Mouse (Mus musculus) limb, embryonic 12.5 days (tissue): Measurements from ENCODE around the gene Phf13. TPM values are rescaled to one million over a fixed set of nuclear protein-coding genes. Genes with fewer than 3 reads are reported as not detected.

Experiments used
- ATAC-seq: fragments of 200-750 bp; cut with Nextera tagmentation; 2 replicates; pipeline ENCODE4 v1.8.0; 2017; ENCODE audit warnings: low read depth, moderate TSS enrichment; ENCODE audit not compliant: insufficient number of reproducible peaks, insufficient read depth, low FRiP score, low TSS enrichment
- H3K27ac ChIP-seq: fragments of 300-500 bp; sonication (generic); 2 replicates; pipeline ENCODE4 v1.5.1; 2016; ENCODE audit warnings: mild to moderate bottlenecking, moderate library complexity
- H3K27me3 ChIP-seq: fragments of 300-500 bp; sonication (generic); 2 replicates; pipeline ENCODE4 v1.6.1; 2016; ENCODE audit warnings: mild to moderate bottlenecking, moderate library complexity
- H3K36me3 ChIP-seq: fragments of 300-500 bp; sonication (generic); 2 replicates; pipeline ENCODE4 v1.6.1; 2016; ENCODE audit warnings: mild to moderate bottlenecking, moderate library complexity
- H3K4me1 ChIP-seq: fragments of 300-500 bp; sonication (generic); replicated peaks from 2 replicates; pipeline ENCODE4 v1.6.1; 2016
- H3K4me2 ChIP-seq: fragments of 300-500 bp; sonication (generic); 2 replicates; pipeline ENCODE4 v1.6.1; 2016; ENCODE audit warnings: mild to moderate bottlenecking, moderate library complexity
- H3K4me3 ChIP-seq: fragments of 300-500 bp; sonication (generic); replicated peaks from 2 replicates; pipeline ENCODE4 v1.5.1; 2016; ENCODE audit warnings: mild to moderate bottlenecking
- H3K9ac ChIP-seq: fragments of 300-500 bp; sonication (generic); replicated peaks from 2 replicates; pipeline ENCODE4 v1.6.1; 2016; ENCODE audit warnings: mild to moderate bottlenecking, moderate library complexity
- H3K9me3 ChIP-seq: fragments of 300-500 bp; sonication (generic); 2 replicates; pipeline ENCODE4 v1.6.1; 2016; ENCODE audit warnings: mild to moderate bottlenecking, moderate library complexity
- WGBS: fragments of 180-500 bp; shearing (Covaris S2); methylation state at CpG from one replicate; pipeline ENCODE4 v1.1.7; 2016; 5-methylcytosine and 5-hydroxymethylcytosine counted together
- polyA plus RNA-seq: library from polyadenylated mRNA; unstranded; fragments of >200 nt; fragmentation: Nextera tagmentation; extraction: Ambion mirVana; gene quantifications from 2 replicates; pipeline ENCODE4 v1.2.1, GENCODE M21; 2016

The Phf13 gene
- polyA plus RNA-seq, 1 experiment from 2014 or later: 41.8 TPM

- H3K9ac ChIP-seq: no peak overlapping the region
- no peaks in the 10 kb centered on the region for H3K4me1 ChIP-seq
- H3K4me3 ChIP-seq: no peak overlapping the region
- no peaks in the 10 kb centered on the region for H3K9me3 ChIP-seq
- no peaks in the 10 kb centered on the region for H3K27me3 ChIP-seq
- ATAC-seq: no peak
- H3K36me3 ChIP-seq: peaks cover 79% of the 10 kb centered on the region
- H3K27ac ChIP-seq: no peak overlapping the region
- WGBS: 87% methylated on average over 3 of the region's 3 CpGs
- H3K4me2 ChIP-seq: no peak overlapping the region
These were observed 33.2 kb downstream of the Phf13 start for GRCm38 (mm10) chr4:151962817-151963216.

- Histone ChIP-seq H3K36me3 (peaks cover 90% of the 10 kb centered on the region), H3K4me2 (no peak overlapping the region), H3K27me3 (no peaks in the 10 kb centered on the region), H3K27ac (no peak overlapping the region), H3K9ac (no peak overlapping the region), H3K9me3 (no peaks in the 10 kb centered on the region), H3K4me3 (no peak overlapping the region), H3K4me1 (no peaks in the 10 kb centered on the region)
- 88% methylated on average over 3 of the region's 3 CpGs for WGBS
- no peak for ATAC-seq
These were observed 35.6 kb downstream of the Phf13 start for GRCm38 (mm10) chr4:151960513-151960854.

- Histone ChIP-seq H3K9ac (no peak overlapping the region), H3K36me3 (peaks cover 91% of the 10 kb centered on the region), H3K4me1 (no peaks in the 10 kb centered on the region), H3K9me3 (no peaks in the 10 kb centered on the region), H3K4me3 (no peak overlapping the region), H3K4me2 (no peak overlapping the region), H3K27me3 (no peaks in the 10 kb centered on the region), H3K27ac (no peak overlapping the region)
- 92% methylated on average over 11 of the region's 11 CpGs for WGBS
- no peak for ATAC-seq
These were observed 36.1 kb downstream of the Phf13 start for GRCm38 (mm10) chr4:151959849-151960512.

GRCm38 (mm10) chr4:151957584-151958315, 38.3 kb downstream of the Phf13 start:
- 86% methylated on average over 9 of the region's 9 CpGs for WGBS
- Histone ChIP-seq H3K4me1 (no peaks in the 10 kb centered on the region), H3K9ac (no peak overlapping the region), H3K27me3 (no peaks in the 10 kb centered on the region), H3K36me3 (peaks cover 91% of the 10 kb centered on the region), H3K27ac (no peak overlapping the region), H3K4me2 (no peak overlapping the region), H3K4me3 (no peak overlapping the region), H3K9me3 (no peaks in the 10 kb centered on the region)
- no peak for ATAC-seq

GRCm38 (mm10) chr4:151955791-151956190, 40.3 kb downstream of the Phf13 start:
- ATAC-seq: no peak
- no peak overlapping the region for H3K4me2 ChIP-seq
- WGBS: 87% methylated on average over 1 of the region's 1 CpGs
- no peaks in the 10 kb centered on the region for H3K9me3 ChIP-seq
- peaks cover 92% of the 10 kb centered on the region for H3K36me3 ChIP-seq
- no peaks in the 10 kb centered on the region for H3K27me3 ChIP-seq
- H3K9ac ChIP-seq: no peak overlapping the region
- no peak overlapping the region for H3K27ac ChIP-seq
- no peaks in the 10 kb centered on the region for H3K4me1 ChIP-seq
- no peak overlapping the region for H3K4me3 ChIP-seq

GRCm38 (mm10) chr4:151953209-151953608, 42.8 kb downstream of the Phf13 start:
- Histone ChIP-seq H3K36me3 (peaks cover 78% of the 10 kb centered on the region), H3K27me3 (no peaks in the 10 kb centered on the region), H3K27ac (no peak overlapping the region), H3K4me1 (no peaks in the 10 kb centered on the region), H3K4me3 (no peak overlapping the region), H3K4me2 (no peak overlapping the region), H3K9ac (no peak overlapping the region), H3K9me3 (no peaks in the 10 kb centered on the region)
- WGBS: 62% methylated on average over 6 of the region's 6 CpGs
- ATAC-seq: no peak

- Histone ChIP-seq H3K27me3 (no peaks in the 10 kb centered on the region), H3K4me2 (no peak overlapping the region), H3K27ac (no peak overlapping the region), H3K9ac (no peak overlapping the region), H3K9me3 (no peaks in the 10 kb centered on the region), H3K4me3 (no peak overlapping the region), H3K36me3 (peaks cover 46% of the 10 kb centered on the region), H3K4me1 (no peaks in the 10 kb centered on the region)
- no peak for ATAC-seq
- WGBS: 89% methylated on average over 14 of the region's 14 CpGs
These were observed 47.3 kb downstream of the Phf13 start for GRCm38 (mm10) chr4:151948497-151949471.

- no peak overlapping the region for H3K27ac ChIP-seq
- H3K9ac ChIP-seq: no peak overlapping the region
- H3K36me3 ChIP-seq: peaks cover 21% of the 10 kb centered on the region
- no peak overlapping the region for H3K4me3 ChIP-seq
- no peak for ATAC-seq
- no peak overlapping the region for H3K4me2 ChIP-seq
- no peaks in the 10 kb centered on the region for H3K4me1 ChIP-seq
- 90% methylated on average over 11 of the region's 11 CpGs for WGBS
- no peaks in the 10 kb centered on the region for H3K9me3 ChIP-seq
- H3K27me3 ChIP-seq: no peaks in the 10 kb centered on the region
These were observed 49.8 kb downstream of the Phf13 start for GRCm38 (mm10) chr4:151946211-151946610.

Other genes starting within 250 kb of the Phf13 start
- gene Camta1, start 134.4 kb downstream of the Phf13 start, polyA plus RNA-seq: 106 and 122 TPM in 2 replicates
- 86.9 and 93.3 TPM in 2 replicates for gene Dnajc11, start 62.6 kb downstream of the Phf13 start, polyA plus RNA-seq
- 45.5 and 46.7 TPM in 2 replicates for gene Thap3, start 7.3 kb downstream of the Phf13 start, polyA plus RNA-seq
- gene Klhl21, start 12.5 kb upstream of the Phf13 start, polyA plus RNA-seq: 16.9 and 18.3 TPM in 2 replicates
- gene Zbtb48, start 31.4 kb upstream of the Phf13 start, polyA plus RNA-seq: 25.6 and 30.5 TPM in 2 replicates
- 0.91 and 1.1 TPM in 2 replicates for gene Tas1r1, start 42.3 kb upstream of the Phf13 start, polyA plus RNA-seq
- 45.2 and 46.3 TPM in 2 replicates for gene Nol9, start 43.1 kb upstream of the Phf13 start, polyA plus RNA-seq
- 17.4 and 17.7 TPM in 2 replicates for gene Plekhg5, start 76.2 kb upstream of the Phf13 start, polyA plus RNA-seq
- gene Tnfrsf25, start 119.7 kb upstream of the Phf13 start, polyA plus RNA-seq: 0.96 and 1.9 TPM in 2 replicates
- gene Espn, start 156.1 kb upstream of the Phf13 start, polyA plus RNA-seq: 1.9 and 2.3 TPM in 2 replicates
- gene Hes2, start 162.6 kb upstream of the Phf13 start, polyA plus RNA-seq: not detected in 2 replicates
- 37.6 and 40.2 TPM in 2 replicates for gene Acot7, start 181.9 kb upstream of the Phf13 start, polyA plus RNA-seq